Mouse (Mus musculus) small intestine, adult 2 months (tissue): ENCODE results near the gene Ints14. TPM values are rescaled to one million over a fixed set of nuclear protein-coding genes. Genes with fewer than 3 reads are reported as not detected.

Experiments used
- H3K27ac ChIP-seq: fragments of 200-500 bp; 2 replicates; pipeline ENCODE4 v1.5.1; 2012; ENCODE audit warnings: low read depth, low read length, control low read depth, inconsistent platforms; ENCODE audit not compliant: insufficient read depth
- H3K27me3 ChIP-seq: fragments of 200-500 bp; 2 replicates; pipeline ENCODE4 v1.6.1; 2012; ENCODE audit warnings: mild to moderate bottlenecking, moderate library complexity, low read length, inconsistent platforms; ENCODE audit not compliant: control insufficient read depth, insufficient read depth
- H3K36me3 ChIP-seq: fragments of 200-500 bp; 2 replicates; pipeline ENCODE4 v1.6.1; 2012; ENCODE audit warnings: mild to moderate bottlenecking, low read length, control low read depth, inconsistent platforms; ENCODE audit not compliant: control insufficient read depth, insufficient read depth
- H3K4me1 ChIP-seq: fragments of 200-500 bp; 2 replicates; pipeline ENCODE4 v1.6.1; 2012; ENCODE audit warnings: low read length, inconsistent platforms, mixed read lengths; ENCODE audit not compliant: control insufficient read depth, insufficient read depth, insufficient read length
- H3K4me3 ChIP-seq: fragments of 200-500 bp; 2 replicates; pipeline ENCODE4 v1.5.1; 2012; ENCODE audit warnings: low read depth, mild to moderate bottlenecking, control low read depth, inconsistent platforms, low read length, moderate library complexity
- CTCF ChIP-seq: fragments of 200-500 bp; IDR thresholded peaks from 2 replicates; pipeline ENCODE4 v1.5.1; 2012; ENCODE audit warnings: low read depth, mild to moderate bottlenecking, control low read depth, inconsistent platforms, low read length, moderate library complexity, mixed read lengths; ENCODE audit not compliant: insufficient replicate concordance, insufficient read length; ENCODE audit errors: extremely low read depth
- POLR2A ChIP-seq: fragments of 200-500 bp; IDR thresholded peaks from 2 replicates; pipeline ENCODE4 v1.6.1; 2012; ENCODE audit warnings: low read depth, mild to moderate bottlenecking, control low read depth, inconsistent platforms, low read length, moderate library complexity
- WGBS: fragments of 180-500 bp; shearing (Covaris S2); methylation state at CpG from one replicate; pipeline ENCODE4 v1.1.7; 2018; 5-methylcytosine and 5-hydroxymethylcytosine counted together
- polyA plus RNA-seq: library from polyadenylated mRNA; depleted of rRNA; stranded (reverse); fragments of >200 nt; gene quantifications from 2 replicates; pipeline ENCODE4 v1.2.3, GENCODE M21; 2012; rRNA removed

Ints14 gene
- polyA plus RNA-seq, 1 experiment: 7.2 TPM

- no peaks in the 10 kb centered on the region for H3K27me3 ChIP-seq
- no peak overlapping the region for H3K27ac ChIP-seq
- H3K4me1 ChIP-seq: peaks cover 4% of the 10 kb centered on the region; the same call in 1 of the 2 replicates
- TF ChIP-seq CTCF: no peak
- TF ChIP-seq POLR2A: no peak
- H3K4me3 ChIP-seq: no peak overlapping the region
- WGBS: 80% methylated on average over 1 of the region's 1 CpGs
- peaks cover 33% of the 10 kb centered on the region for H3K36me3 ChIP-seq
Measured at GRCm38 (mm10) chr9:65036456-65036855, 75.8 kb downstream of the Ints14 start.

Other genes starting within 250 kb of the Ints14 start
- 36.8 and 74.3 TPM in 2 replicates for gene Rab11a, start 223.1 kb upstream of the Ints14 start, polyA plus RNA-seq
- 1.2 and 2.2 TPM in 2 replicates for gene Dennd4a, start 149.6 kb upstream of the Ints14 start, polyA plus RNA-seq
- gene Slc24a1, start 9.3 kb upstream of the Ints14 start, polyA plus RNA-seq: not detected in 2 replicates
- 12.6 and 17.2 TPM in 2 replicates for gene Hacd3, start 60.8 kb downstream of the Ints14 start, polyA plus RNA-seq
- 17.6 and 21.4 TPM in 2 replicates for gene Dpp8, start 71.5 kb downstream of the Ints14 start, polyA plus RNA-seq
- gene Igdcc4, start 140.6 kb downstream of the Ints14 start, polyA plus RNA-seq: 1.8 and 2.3 TPM in 2 replicates
- gene Igdcc3, start 180.3 kb downstream of the Ints14 start, polyA plus RNA-seq: 0.06 TPM in 1 of 2 replicates, not detected in the other
- 10.0 and 16.3 TPM in 2 replicates for gene Parp16, start 234.4 kb downstream of the Ints14 start, polyA plus RNA-seq